Mouse (Mus musculus): ENCODE results near the gene Stk38l.

The Stk38l gene

DNA sequence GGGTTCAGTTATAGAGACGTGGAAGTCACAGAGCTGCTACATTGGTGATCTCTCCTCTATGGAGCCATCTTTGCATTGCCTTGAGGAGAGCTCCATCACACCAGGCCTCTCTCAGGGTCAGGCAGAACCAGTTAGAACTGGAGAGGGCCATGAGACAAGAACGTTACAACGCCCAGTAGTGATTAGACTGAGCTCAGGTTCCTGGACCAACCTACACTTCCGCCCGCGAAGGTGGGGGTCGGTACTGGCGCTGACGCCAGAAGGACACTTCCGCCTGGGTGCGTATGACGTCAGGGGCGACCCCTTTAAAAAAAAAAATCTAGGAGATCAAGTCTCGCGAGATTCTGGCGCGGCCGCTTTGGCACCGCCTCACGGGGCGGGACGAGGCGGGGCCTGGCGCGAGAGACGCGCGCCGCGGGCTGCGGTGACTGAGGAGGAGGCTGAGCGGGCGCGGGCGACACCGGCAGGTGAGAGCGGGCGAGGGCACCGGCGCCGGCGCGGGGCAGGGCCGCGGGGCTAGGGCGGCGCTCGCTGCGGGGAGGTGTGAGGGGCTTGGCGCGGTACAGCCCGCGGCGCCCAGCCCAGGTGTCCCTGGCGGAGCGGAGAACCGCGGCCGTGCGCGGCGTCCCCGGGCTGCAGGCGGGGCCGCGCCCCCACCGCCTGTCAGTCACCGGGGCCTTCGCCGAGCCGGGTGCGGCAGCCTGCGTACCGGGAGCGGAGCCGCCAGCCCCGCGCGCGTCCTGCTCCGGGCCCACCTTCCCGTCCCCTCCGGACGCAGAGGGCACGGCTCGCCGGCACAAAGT, at the start of gene Stk38l:
Gene Stk38l (plus strand): TSS at position 415 of the 803 bp plus-strand sequence.
- DNase-seq, result peak; percentile 94

GRCm38 (mm10) chr6:146676904-146677303, 47.9 kb upstream of the Stk38l start:
- no peak for DNase-seq

- no peak for DNase-seq
Measured at GRCm38 (mm10) chr6:146678136-146679070, 46.4 kb upstream of the Stk38l start.

GRCm38 (mm10) chr6:146683881-146684280, 40.9 kb upstream of the Stk38l start:
- no peak for DNase-seq

DNA sequence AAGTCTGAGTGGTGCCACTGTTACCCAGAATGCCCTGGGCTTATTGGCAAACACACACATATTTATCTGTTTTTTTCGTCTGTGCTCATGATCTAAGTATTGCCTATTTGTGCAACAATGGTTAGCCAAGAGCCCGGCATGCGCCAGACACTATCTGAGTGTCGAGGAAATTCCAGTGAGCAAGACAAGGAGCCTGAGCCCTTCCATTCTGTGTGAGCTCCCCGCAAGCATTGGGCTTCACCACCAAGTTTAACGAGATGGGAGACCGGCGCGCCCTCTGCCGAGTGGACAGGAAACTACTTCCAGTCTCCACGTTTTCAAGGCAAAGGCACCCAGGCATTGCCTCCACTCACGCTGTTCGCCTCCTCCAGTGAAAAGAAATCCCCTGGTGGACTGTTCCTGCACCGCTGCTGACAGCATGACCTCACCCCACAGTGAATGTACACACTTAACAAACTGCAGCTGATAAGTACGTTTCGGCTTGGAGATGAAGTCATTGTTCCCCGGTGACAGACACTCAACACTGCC, 39.0 kb upstream of the Stk38l start:
- DNase-seq, result no peak

- no peak for DNase-seq
Measured at GRCm38 (mm10) chr6:146686463-146687196, 38.2 kb upstream of the Stk38l start.

GRCm38 (mm10) chr6:146688010-146688409, 36.8 kb upstream of the Stk38l start:
- DNase-seq, result no peak

GRCm38 (mm10) chr6:146688861-146689260, 35.9 kb upstream of the Stk38l start:
- DNase-seq, result no peak

DNA sequence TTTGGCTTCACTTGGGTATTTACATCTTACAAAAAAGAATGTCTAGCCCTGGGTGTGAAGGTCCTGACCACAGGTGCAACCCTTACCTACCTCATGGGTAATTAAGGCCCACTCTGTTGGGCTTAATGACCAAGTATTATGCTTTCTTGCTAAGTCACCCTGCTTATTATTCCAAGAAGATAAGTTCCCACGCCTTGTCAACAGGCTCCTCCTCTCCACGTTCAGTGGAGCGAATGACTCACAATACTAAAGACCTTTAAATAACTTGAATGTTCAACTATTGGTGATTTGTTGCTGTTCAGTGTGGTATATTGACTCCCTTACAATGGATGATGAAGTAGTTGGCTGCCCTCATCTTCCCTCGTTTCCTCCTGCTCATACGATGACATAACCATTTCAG, 27.0 kb upstream of the Stk38l start:
- no peak for DNase-seq

DNA sequence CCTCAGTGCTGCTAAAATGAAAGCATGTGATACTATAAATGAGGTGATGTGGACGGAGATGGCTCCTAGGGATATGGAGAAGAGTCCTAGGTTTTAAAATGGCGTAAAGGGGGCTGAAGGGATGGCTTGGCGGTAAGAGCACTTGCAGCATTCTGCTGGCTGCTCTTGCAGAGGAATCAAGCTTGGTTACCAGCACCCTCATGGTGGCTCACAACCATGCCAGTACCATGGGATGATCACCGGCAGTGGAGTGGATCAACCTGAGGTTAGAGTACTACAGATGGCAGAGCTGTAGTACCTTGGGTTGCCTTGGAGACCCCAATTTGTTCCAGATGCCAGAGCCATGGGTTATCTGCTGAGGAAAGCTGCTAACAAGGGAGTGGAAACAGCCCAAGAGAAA, 26.4 kb upstream of the Stk38l start:
- no peak for DNase-seq

- DNase-seq, result no peak
Measured at GRCm38 (mm10) chr6:146700461-146700860, 24.3 kb upstream of the Stk38l start.

GRCm38 (mm10) chr6:146702126-146702881, 22.5 kb upstream of the Stk38l start:
- DNase-seq, result no peak

GRCm38 (mm10) chr6:146703351-146703750, 21.4 kb upstream of the Stk38l start:
- no peak for DNase-seq

GRCm38 (mm10) chr6:146705631-146706030, 19.2 kb upstream of the Stk38l start:
- no peak for DNase-seq

- no peak for DNase-seq
Measured at GRCm38 (mm10) chr6:146719606-146720005, 5.2 kb upstream of the Stk38l start.

- peak; percentile 11 for DNase-seq
Measured at GRCm38 (mm10) chr6:146723805-146724204, 990 bp upstream of the Stk38l start.

DNA sequence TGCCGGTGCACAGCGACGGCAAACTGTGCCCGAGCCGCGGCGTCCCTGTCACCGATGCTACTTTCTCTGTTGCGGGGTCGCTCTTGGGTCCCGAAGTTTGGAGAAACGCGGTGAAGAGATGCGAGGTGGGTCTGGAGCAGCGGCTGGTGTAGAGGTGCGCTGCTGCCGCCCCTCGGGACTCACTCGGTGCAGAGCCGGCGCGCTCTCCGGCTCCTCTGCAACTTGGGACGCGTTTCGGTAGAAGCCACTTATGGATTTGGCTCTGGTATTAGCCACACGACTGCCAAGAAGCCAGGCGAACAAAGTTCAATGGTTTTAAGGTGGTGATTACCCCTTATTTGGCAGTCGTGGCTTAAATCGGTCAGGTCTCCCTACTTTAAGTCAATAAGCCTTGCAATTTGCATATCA, 593 bp downstream of the Stk38l start:
- no peak for DNase-seq

- no peak for DNase-seq
Measured at GRCm38 (mm10) chr6:146731031-146731430, 6.2 kb downstream of the Stk38l start.

DNA sequence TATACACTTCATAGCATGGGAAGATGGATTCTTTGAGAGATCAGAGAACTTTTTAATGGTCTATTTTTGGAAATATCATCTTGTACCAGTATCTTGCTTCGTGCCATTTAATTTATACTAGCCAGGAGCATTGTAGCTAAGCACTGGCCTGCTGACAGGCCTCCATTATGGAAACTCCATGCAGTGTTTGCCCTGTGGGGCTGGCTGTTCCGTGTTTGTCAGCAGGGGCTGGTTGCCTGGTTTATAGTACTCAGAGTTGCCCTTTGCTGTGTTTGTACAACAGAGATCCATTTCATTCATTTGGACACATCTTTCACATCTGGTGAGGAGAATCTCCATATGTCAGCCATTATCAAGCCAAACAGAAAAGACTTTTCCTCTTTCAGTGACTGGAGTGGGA, 6.9 kb downstream of the Stk38l start:
- DNase-seq, result no peak

DNA sequence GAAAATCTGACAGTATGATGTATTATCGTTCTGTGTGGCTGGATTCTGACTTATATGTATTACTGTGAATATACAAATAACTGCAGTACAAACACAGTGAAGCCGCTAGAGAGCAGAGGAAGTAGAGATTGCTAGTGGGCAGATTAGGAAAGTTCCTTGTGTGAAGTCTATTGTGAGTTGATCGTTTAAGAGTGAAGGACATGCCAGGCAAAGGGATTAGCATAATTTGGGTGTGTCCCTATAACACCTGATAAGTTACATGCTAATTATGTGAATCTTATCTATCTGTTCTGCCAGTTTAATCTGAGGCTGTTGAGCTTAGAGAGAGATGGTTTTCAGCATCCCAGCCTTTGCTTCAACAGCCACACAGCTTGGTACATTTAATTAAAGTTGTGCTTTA, 7.4 kb downstream of the Stk38l start:
- DNase-seq, result no peak

DNA sequence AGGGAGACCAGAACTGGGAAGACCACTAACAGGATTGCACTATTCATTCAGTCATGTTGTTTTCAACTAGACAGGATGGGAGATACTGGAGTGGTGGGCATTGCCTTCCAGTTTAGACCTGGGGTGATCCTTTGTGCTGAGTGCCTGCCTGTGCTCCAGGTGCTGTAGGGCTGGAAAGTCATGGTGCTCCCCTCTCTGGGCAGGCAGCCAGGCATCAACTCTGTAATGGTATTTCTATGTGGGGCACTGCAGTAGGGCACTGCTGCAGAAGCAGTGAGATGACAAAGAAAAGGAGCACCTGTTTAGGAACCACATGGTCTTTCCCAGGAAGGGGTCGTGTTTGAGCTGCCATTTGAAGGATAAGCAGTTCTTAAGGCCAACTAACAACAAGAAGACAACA, 7.9 kb downstream of the Stk38l start:
- peak; percentile 18 for DNase-seq

DNA sequence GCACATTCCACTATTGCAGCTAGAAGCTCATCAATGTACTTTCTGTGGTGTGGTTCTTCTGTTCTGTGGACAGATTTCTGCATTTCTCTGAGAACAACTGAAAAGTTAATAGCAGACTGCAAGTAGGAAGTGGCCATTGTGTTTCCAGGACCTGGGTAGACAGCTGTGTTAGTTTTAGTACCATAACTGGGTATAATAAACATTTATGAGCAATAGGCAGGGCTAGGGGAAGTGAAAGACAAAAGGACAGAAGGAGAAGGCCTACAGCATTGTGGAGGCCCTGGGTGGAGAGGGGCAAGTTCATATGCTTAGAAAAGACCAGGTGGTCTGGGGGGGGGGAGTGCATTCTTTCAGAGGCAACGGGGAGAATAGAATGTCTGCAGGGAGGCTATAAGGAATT, 8.8 kb downstream of the Stk38l start:
- DNase-seq, result no peak
